Mouse (Mus musculus): ENCODE data around the gene Fndc3b.
A peak's percentile ranks its signal among the peaks of the same experiment; 100 is the strongest.

Fndc3b gene

DNA sequence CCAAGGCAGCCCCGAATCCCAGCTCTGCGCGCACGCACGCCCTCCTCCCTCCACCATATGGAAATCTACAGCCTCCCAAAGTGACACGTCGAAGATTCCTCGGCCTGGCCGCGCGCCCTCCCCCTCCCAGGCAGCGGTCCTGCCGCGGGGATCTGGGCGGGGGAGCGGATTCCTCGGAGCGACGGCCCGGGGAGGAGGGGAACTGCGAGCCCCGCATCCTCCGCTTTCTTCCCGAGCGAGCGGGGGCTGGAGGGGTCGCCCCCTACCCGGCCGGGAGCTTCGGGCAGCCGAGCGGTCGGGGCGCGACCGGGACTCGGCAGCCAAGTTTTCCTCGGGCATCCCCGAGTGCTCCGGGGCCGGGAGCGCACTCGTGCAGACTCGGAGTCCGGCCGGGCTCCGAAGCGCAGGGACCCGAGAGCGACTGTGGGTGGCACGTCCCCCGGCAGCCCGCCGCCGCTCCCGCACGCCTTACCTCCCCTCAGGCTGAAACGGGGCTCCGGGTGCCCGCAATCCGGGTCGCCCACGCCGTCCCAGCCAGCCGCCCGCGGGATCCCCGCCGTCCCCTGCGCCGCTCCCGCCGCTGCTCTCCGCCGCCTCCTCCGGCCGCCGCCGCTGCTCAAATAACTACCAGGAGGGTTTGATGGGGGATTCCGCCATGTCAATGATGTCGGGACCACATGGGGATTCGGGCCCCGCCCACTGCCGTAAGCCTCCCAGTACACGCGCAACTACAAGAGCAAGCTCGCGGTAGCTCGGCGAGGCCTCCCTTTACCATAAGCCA is at the start of gene Fndc3b:
TSS of gene Fndc3b (minus strand) at position 660 of the 781 bp plus-strand sequence.
- DNase-seq (ENCODE audit: low read depth) = peak; percentile 75

DNA sequence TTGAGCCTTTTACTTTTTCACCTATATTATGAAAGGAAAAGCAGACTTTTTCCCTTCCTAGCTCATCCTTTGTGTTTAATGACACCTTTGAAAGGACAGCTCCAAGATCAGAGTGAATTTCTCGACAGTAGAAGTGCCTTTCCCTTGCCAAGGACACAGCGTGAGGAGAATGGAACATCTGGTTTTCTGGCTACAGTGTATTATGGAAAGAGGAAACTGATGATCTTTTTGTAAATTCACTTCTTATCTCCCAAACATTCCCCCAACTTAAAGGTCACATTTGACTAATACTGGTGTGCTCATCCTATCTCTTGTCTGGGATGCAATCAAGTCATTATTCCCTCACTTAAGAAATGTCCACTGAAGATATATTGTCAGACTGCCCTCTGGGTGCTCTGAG is 49.2 kb upstream of the Fndc3b start:
- DNase-seq (ENCODE audit: low read depth) = no peak

DNA sequence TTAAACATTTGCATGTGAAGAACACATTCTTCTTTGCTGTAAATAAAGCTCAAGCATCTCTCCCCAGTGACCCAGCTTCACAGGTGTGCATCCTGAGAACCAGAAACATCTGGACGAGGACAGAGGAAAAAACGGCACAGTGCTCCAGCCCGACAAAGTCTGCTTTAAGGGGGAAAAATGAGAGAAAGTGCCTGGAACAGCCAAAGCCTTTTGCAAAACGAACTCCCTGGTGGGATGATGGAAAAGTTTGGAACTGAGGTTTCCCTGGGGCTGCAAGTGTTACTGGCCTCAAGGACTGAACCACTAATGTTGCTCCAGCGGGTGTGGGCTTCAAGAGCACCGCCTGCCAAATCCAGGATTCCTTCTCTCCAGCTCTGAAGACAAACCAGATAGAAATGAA is 47.9 kb upstream of the Fndc3b start:
- peak; percentile 32 for DNase-seq (ENCODE audit: low read depth)

- DNase-seq (ENCODE audit: low read depth) = no peak
Observed at GRCm38 (mm10) chr3:27751657-27752056, 40.5 kb upstream of the Fndc3b start.

DNA sequence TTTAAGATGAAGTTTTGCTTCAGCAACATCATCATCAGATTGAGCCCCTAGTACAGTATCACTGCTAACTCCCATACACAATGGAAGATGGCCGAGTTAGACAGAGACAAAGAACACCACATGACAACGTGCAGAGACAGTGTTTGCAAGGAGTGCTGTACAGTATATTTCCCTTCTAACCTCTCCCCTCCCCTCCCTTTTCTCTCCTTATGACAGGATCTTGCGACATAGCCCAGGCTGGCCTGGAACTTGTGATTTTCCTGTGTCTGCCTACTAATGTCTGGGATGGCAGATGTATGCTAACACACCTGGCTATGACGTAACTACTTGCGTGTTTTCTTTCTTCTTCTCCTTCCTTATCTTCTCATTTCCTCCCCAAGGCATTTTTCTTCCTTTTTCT is 40.0 kb upstream of the Fndc3b start:
- no peak for DNase-seq (ENCODE audit: low read depth)

DNA sequence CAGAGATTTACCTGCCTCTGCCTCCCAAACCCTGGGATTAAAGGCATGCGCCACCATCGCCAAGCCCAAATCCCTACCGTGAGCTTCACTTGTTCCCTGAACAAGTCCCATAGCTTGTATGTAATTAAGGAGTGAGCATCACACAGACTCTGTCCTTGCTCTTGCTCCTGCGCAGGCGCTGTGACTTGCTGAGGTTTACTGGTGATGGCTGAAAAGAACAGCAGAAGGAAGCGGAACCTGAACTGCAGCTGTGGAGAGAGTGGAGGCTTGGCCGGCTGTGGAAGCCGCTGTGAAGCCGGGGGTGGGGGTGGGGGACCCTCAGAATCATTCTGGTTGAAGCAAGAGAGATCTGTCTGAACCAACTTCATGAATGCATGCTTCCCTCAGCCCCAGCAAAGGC is 34.5 kb upstream of the Fndc3b start:
- DNase-seq (ENCODE audit: low read depth) = no peak

GRCm38 (mm10) chr3:27744754-27745153 is 33.6 kb upstream of the Fndc3b start:
- no peak for DNase-seq (ENCODE audit: low read depth)

DNA sequence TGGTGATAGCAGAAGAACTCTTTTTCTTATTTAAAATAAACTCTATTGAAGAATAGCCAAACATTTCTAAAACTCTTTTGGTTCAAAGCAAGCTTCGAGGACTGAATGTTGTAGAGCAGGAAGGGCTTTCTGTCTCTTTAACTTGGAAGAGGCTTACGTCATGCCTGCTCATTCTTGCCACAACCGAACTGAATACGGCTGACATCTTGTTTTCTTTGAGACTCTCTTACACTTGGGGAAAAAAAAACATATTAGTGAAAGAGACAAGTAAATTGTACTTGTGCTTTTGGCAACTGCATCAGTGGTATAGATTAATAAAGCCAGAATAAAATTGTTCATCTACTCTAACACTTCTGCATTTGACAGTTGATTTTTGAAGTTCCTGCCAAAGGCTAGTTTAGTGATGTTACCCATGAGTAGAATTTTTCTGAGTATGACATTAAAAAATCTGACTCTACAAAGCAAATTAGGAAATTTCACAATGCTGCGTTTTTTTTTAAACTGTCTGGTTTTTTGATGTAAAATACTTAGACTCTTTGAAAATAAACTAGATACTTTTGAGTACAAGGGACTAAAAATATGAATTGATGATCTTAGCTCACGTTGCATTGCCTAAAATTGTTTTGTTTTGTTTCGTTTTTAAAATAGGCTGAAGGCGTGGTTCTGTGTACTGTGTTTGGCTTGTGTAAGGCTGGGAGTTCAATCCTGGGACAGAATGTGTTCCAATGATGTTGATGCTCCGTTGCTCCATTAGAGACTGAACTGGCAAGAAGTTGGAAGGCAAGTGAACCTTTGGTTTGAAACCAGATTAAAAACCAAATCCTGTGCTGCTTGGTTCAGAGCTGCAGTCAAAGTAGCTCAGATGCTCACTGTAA is 32.4 kb upstream of the Fndc3b start:
- DNase-seq (ENCODE audit: low read depth) = no peak

DNA sequence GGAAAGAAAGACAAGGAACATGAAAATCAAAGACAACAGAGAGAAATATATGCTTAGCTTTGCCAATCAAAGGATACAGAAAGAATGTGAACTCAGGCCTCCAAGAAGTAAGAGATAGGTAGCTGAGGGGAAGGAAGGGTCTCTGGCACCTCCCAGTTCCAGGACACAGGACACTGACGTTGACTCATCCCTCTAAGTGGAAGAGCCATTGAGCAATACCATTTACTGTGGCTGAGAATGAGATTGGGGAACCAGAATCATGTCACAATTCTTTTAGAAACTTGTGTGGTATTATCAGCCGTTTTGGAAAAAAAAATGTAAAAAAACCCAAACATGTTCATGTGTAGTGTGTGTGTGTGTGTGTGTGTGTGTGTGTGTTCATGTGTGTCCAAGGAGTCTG is 31.0 kb upstream of the Fndc3b start:
- DNase-seq (ENCODE audit: low read depth) = no peak

- no peak for DNase-seq (ENCODE audit: low read depth)
Observed at GRCm38 (mm10) chr3:27740136-27740535, 29.0 kb upstream of the Fndc3b start.

GRCm38 (mm10) chr3:27736180-27736579 is 25.1 kb upstream of the Fndc3b start:
- DNase-seq (ENCODE audit: low read depth) = no peak

GRCm38 (mm10) chr3:27735113-27735512 is 24.0 kb upstream of the Fndc3b start:
- no peak for DNase-seq (ENCODE audit: low read depth)

- no peak for DNase-seq (ENCODE audit: low read depth)
Observed at GRCm38 (mm10) chr3:27728798-27729782, 18.0 kb upstream of the Fndc3b start.

- DNase-seq (ENCODE audit: low read depth) = no peak
Observed at GRCm38 (mm10) chr3:27728176-27728575, 17.1 kb upstream of the Fndc3b start.

DNA sequence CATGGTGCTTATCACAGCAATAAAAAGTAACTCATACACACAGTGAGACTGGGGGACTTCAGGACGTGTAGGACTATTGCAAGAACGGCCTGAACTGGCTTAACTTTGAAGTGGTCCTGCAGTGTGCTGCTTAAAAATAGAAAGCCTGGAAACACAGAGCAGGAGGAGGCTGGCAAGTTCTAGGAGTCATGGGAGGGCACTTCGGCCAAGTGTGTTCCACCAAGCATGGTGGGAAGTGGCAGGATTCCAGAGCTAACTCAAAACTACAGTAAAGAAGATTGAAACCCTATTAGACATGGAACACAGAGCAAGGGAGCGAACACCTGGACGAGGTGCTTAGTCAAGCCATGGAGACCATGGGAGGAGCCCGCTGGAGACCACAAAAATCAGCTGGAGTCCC is 14.6 kb upstream of the Fndc3b start:
- peak; percentile 22 for DNase-seq (ENCODE audit: low read depth)

DNA sequence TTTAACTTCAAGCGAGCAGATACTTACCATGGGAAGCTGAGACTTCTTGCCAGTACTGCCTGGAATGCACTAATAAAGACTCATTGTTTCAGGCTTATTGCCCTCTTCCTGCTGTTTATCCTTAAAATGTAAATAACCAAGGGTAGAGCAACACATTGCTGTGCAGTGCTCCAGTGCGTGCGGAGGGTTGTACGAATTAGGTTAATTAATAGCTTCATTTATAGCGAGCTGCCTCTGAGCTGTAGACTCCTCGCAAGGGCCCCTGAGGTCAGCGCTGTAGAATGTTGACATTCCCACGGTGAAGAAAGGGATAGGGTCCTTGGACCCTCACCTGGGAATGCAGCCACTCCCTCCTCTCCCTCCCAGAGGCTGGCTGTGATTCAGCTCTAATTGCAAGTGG is 13.1 kb upstream of the Fndc3b start:
- DNase-seq (ENCODE audit: low read depth) = no peak

DNA sequence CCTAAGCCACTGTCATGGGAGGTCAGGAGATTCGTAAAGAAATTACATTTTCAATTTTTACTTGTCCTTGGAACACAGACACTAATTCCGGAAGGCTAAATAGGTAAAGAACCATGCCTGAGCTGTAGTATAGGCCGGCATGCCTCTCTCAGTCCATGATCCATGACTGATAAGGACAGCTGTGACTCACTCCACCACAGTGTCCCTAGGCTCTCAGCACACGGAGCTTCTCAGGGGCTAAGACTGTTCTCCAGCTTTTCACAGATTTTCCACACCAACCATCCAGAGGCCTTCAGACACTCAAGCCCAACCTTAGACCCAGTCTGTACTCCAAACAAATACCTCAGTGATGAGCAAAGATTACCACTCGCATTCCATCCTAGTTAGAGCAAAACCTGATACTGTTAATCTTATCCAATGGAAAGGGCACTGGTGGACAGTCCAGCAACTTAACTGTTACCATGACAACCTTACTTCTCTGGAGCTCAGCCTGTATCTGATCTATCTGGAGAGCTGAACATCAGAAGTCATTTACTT is 7.8 kb upstream of the Fndc3b start:
- DNase-seq (ENCODE audit: low read depth) = no peak

GRCm38 (mm10) chr3:27713971-27714370 is 2.9 kb upstream of the Fndc3b start:
- DNase-seq (ENCODE audit: low read depth) = no peak

- DNase-seq (ENCODE audit: low read depth) = no peak
Observed at GRCm38 (mm10) chr3:27712421-27712820, 1.3 kb upstream of the Fndc3b start.

DNA sequence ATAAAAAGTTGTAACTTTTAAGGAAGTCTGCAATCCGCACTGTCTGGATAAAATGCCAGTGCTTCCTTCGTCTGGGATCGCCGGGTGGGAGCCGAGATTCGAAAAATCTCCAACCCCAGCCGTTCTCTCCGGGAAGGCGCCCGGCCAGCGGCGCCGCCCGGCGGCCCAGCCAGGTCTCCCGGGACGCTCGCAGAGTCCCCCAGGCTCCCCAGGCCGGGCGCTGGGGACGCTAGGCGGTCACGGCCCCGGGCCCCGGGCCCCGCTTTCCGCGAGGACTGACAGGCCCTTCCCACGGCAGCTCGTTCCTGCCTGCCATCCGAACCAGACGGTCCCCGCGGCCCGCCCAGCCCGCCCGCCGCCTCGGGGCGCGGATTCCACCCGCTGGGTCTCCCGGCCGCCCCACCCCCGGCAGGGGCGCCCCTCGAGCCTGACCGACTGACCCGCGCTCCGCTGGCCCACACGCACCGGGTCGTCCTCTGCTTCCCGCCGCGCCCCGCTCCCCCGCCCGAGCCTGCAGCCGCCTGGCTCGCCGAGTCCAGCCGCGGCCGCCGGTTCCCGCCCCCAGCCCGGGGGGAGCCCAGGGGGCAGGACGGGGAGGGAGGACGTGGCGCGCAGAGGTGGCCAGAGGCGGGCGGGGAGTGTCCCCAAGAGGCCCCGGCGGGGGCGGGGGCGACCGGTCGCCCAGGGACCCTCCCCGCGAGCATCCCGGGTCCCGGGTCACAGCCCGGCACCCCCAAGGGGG is 1.0 kb downstream of the Fndc3b start:
- DNase-seq (ENCODE audit: low read depth) = no peak

Data from fibroblast of lung, adult 2 months (primary cell).